Mouse (Mus musculus): ENCODE measurements around the gene Fgfr2. TPM values are rescaled to one million over a fixed set of nuclear protein-coding genes. Genes with fewer than 3 reads are reported as not detected.
"Not testable (repeated sequence)": the region's sequence is repeated elsewhere in the genome, so short reads cannot be mapped to it uniquely, and the experiment has no call there.

The Fgfr2 gene
- total and polyA plus RNA-seq, 2 experiments from 2014 or later: 12.1 to 32.6 TPM

DNA sequence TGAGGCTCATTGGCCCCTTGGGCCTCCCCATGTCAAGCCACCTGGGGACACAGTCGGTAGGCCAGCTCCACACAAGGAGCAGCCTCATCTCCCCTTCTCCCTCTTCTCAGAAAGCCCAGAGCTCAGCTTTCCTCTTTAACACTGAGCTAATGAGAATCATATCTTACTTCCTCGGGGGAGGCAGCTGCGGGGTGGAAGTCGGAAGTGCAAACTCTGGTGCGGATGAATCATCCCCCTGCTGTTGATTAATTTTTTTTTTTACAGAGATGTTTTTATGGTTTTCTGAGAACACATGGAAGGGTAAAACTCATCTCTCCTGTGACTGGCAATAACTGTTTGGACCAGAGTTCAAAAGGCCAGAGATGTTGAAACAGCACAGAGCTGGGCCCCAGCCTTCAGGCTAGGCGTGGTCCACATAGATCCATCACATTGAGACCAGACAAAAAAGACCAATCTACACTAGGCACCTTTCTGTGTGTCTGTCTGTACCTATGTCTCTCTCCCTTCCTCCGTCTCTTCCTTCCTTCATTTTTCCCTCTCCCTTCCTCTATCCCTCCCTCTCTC is 609.6 kb downstream of the Fgfr2 start:
- DNase-seq (ENCODE audit: low spot score): no peak
- no peaks in the 10 kb centered on the region for H3K4me1 ChIP-seq (ENCODE audit: insufficient read depth, low read length)
- H3K27ac ChIP-seq (ENCODE audit: low read depth, low read length): no peak overlapping the region
- 83% methylated on average over 7 of the region's 7 CpGs for WGBS
- H3K4me2 ChIP-seq (ENCODE audit: low read depth, low read length, poor library complexity, severe bottlenecking): no peak overlapping the region
- H3K9me3 ChIP-seq (ENCODE audit: low read length): no peaks in the 10 kb centered on the region
- H3K4me3 ChIP-seq (ENCODE audit: low read depth, low read length): no peak overlapping the region
- no peak for TF ChIP-seq CTCF (IDR thresholded peaks at IDR 0.05)
- no peak for ATAC-seq (ENCODE audit: low FRiP score)
- H3K36me3 ChIP-seq (ENCODE audit: insufficient read depth, low read length): no peaks in the 10 kb centered on the region
- no peaks in the 10 kb centered on the region for H3K27me3 ChIP-seq (ENCODE audit: insufficient read depth, low read length)
- no peak overlapping the region for H3K9ac ChIP-seq (replicated peaks; ENCODE audit: low read length, poor library complexity, severe bottlenecking)

DNA sequence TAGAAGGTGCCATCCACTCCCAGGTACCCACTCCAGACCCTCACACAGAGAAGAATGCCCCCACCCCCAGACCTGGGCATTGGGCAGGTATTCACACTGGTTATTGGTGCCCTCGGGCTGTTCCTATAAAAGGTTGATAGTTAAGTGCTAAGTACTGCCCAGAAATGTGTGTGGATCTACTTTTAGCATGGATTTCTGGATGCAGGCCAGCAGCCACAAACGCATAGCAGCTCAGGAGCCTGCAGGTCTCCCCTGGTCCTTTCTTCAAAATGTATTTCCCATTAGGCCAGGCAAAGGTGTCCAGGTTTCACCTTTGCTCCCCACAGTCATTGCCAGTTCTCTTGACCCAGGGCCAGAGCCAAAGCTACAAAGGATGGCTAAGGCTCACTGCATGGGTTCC is 614.0 kb downstream of the Fgfr2 start:
- Histone ChIP-seq H3K4me3 (ENCODE audit: low read depth, low read length) (no peak overlapping the region), H3K27me3 (ENCODE audit: insufficient read depth, low read length) (no peaks in the 10 kb centered on the region), H3K9me3 (ENCODE audit: low read length) (no peaks in the 10 kb centered on the region), H3K27ac (ENCODE audit: low read depth, low read length) (no peak overlapping the region), H3K4me2 (ENCODE audit: low read depth, low read length, poor library complexity, severe bottlenecking) (no peak overlapping the region), H3K4me1 (ENCODE audit: insufficient read depth, low read length) (no peaks in the 10 kb centered on the region), H3K36me3 (ENCODE audit: insufficient read depth, low read length) (no peaks in the 10 kb centered on the region), H3K9ac (replicated peaks; ENCODE audit: low read length, poor library complexity, severe bottlenecking) (no peak overlapping the region)
- DNase-seq (ENCODE audit: low spot score): no peak
- WGBS: 75% methylated on average over 2 of the region's 2 CpGs
- TF ChIP-seq CTCF (IDR thresholded peaks at IDR 0.05): no peak
- ATAC-seq (ENCODE audit: low FRiP score): no peak

DNA sequence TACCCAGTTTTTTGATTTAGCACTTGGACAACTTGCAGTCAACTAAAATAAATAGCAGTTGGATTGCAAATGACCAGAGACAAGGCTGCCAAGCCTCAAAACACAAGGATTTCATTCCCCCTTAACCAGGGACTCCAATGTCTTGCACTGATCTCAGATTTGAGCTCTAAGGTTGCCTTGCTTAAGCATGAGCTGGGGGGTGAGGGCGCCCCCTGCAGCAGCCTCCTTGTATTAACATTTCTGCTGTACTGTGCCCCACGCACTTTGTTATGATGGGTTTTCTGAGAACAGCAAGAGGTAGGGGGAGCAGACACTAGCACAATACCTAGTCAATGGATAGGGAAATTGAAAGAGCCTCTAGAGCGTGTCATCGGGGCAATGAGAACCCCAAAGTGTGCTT is 615.8 kb downstream of the Fgfr2 start:
- ATAC-seq (ENCODE audit: low FRiP score): no peak
- Histone ChIP-seq H3K9me3 (ENCODE audit: low read length) (no peaks in the 10 kb centered on the region), H3K27ac (ENCODE audit: low read depth, low read length) (no peak overlapping the region), H3K36me3 (ENCODE audit: insufficient read depth, low read length) (no peaks in the 10 kb centered on the region), H3K4me3 (ENCODE audit: low read depth, low read length) (no peak overlapping the region), H3K4me2 (ENCODE audit: low read depth, low read length, poor library complexity, severe bottlenecking) (no peak overlapping the region), H3K27me3 (ENCODE audit: insufficient read depth, low read length) (no peaks in the 10 kb centered on the region), H3K4me1 (ENCODE audit: insufficient read depth, low read length) (no peaks in the 10 kb centered on the region), H3K9ac (replicated peaks; ENCODE audit: low read length, poor library complexity, severe bottlenecking) (no peak overlapping the region)
- 57% methylated on average over 4 of the region's 4 CpGs for WGBS
- DNase-seq (ENCODE audit: low spot score): no peak
- TF ChIP-seq CTCF (IDR thresholded peaks at IDR 0.05): peak; percentile 48; the same call in 1 of the 2 replicates

DNA sequence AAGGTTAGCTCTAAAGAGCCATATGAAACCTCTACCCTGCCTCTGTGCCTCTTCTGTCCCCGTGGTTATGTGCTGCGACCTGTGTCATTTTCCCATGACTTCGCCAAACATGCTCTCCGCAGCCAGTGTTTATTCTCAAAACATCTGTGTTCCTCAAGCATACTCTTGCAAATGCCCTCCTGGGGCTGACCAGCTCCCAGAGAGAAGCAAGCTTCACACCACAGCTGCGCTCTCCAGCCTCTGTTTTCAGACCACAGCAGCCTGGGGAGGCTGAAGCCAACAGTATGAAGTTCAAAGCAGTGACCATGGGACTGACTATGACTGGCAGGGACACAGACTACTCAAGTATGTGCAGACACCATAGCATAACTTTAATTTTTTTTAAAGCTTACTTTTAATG is 616.9 kb downstream of the Fgfr2 start:
- H3K4me1 ChIP-seq (ENCODE audit: insufficient read depth, low read length): no peaks in the 10 kb centered on the region
- no peaks in the 10 kb centered on the region for H3K9me3 ChIP-seq (ENCODE audit: low read length)
- DNase-seq (ENCODE audit: low spot score) (no peak), ATAC-seq (ENCODE audit: low FRiP score) (no peak)
- H3K4me2 ChIP-seq (ENCODE audit: low read depth, low read length, poor library complexity, severe bottlenecking): no peak overlapping the region
- H3K27me3 ChIP-seq (ENCODE audit: insufficient read depth, low read length): no peaks in the 10 kb centered on the region
- no peak overlapping the region for H3K9ac ChIP-seq (replicated peaks; ENCODE audit: low read length, poor library complexity, severe bottlenecking)
- no peak for TF ChIP-seq CTCF (IDR thresholded peaks at IDR 0.05)
- H3K27ac ChIP-seq (ENCODE audit: low read depth, low read length): no peak overlapping the region
- 73% methylated on average over 5 of the region's 5 CpGs for WGBS
- no peak overlapping the region for H3K4me3 ChIP-seq (ENCODE audit: low read depth, low read length)
- no peaks in the 10 kb centered on the region for H3K36me3 ChIP-seq (ENCODE audit: insufficient read depth, low read length)

DNA sequence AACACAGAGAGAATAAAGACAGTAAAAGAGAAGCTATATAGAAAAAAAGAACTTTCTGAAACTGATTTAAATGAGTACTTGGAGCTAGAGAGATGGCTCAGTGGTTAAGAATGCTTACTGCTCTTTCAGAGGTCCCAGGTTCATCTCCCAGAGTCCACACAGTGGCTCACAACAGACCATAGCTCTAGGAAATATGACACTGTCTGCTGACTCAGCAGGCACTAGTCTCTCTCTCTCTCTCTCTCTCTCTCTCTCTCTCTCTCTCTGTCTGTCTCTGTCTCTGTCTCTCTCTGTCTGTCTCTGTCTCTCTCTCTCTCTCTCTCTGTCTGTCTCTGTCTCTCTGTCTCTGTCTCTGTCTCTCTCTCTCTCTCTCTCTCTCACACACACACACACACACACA is 620.7 kb downstream of the Fgfr2 start:
- H3K9ac ChIP-seq (replicated peaks; ENCODE audit: low read length, poor library complexity, severe bottlenecking); H3K27me3 ChIP-seq (ENCODE audit: insufficient read depth, low read length); H3K27ac ChIP-seq (ENCODE audit: low read depth, low read length); DNase-seq (ENCODE audit: low spot score); H3K4me3 ChIP-seq (ENCODE audit: low read depth, low read length); H3K4me2 ChIP-seq (ENCODE audit: low read depth, low read length, poor library complexity, severe bottlenecking); H3K4me1 ChIP-seq (ENCODE audit: insufficient read depth, low read length); H3K36me3 ChIP-seq (ENCODE audit: insufficient read depth, low read length); ATAC-seq (ENCODE audit: low FRiP score); H3K9me3 ChIP-seq (ENCODE audit: low read length): not testable (repeated sequence)

DNA sequence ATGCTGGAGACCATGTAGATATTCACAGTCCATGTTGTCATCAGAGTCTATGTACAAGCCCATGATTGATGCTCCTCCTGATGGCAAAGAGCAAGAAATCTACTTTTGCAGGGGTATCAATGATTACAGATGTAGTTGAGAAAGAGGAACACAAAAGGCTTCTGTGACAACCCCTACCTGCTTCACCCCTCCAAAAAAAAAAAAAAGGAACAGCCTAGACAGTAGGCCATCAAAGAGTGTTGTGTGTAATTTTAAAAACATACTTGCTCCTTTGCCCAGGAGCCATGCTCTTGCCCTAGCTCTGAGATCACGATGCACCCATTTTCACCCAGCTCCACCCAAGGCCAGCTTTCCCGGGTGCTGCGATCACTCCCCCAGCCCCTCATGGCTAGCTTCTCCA is 626.0 kb downstream of the Fgfr2 start:
- no peak overlapping the region for H3K9ac ChIP-seq (replicated peaks; ENCODE audit: low read length, poor library complexity, severe bottlenecking)
- no peak overlapping the region for H3K4me3 ChIP-seq (ENCODE audit: low read depth, low read length)
- DNase-seq (ENCODE audit: low spot score) (no peak), ATAC-seq (ENCODE audit: low FRiP score) (no peak)
- H3K27me3 ChIP-seq (ENCODE audit: insufficient read depth, low read length): no peaks in the 10 kb centered on the region
- TF ChIP-seq CTCF (IDR thresholded peaks at IDR 0.05): no peak
- H3K4me1 ChIP-seq (ENCODE audit: insufficient read depth, low read length): no peaks in the 10 kb centered on the region
- no peak overlapping the region for H3K4me2 ChIP-seq (ENCODE audit: low read depth, low read length, poor library complexity, severe bottlenecking)
- H3K9me3 ChIP-seq (ENCODE audit: low read length): no peaks in the 10 kb centered on the region
- no peak overlapping the region for H3K27ac ChIP-seq (ENCODE audit: low read depth, low read length)
- 100% methylated on average over 3 of the region's 3 CpGs for WGBS
- H3K36me3 ChIP-seq (ENCODE audit: insufficient read depth, low read length): no peaks in the 10 kb centered on the region

Measured in midbrain, postnatal 0 days (tissue).